Mouse (Mus musculus) neural tube, embryonic 11.5 days (tissue): ENCODE measurements around the gene Cetn2. TPM values are rescaled to one million over a fixed set of nuclear protein-coding genes. Genes with fewer than 3 reads are reported as not detected.
A peak's percentile ranks its signal among the peaks of the same experiment; 100 is the strongest.

ENCODE experiments used
- ATAC-seq: fragments of 200-750 bp; cut with Nextera tagmentation; 2 replicates; pipeline ENCODE4 v1.8.0; 2017; ENCODE audit warnings: moderate number of reproducible peaks, mild to moderate bottlenecking, moderate TSS enrichment, moderate library complexity; ENCODE audit not compliant: insufficient read depth, low FRiP score, low TSS enrichment
- DNase-seq: peaks from one replicate; pipeline ENCODE4 v3.0.0-alpha.2; 2015; ENCODE audit warnings: low spot score
- H3K27ac ChIP-seq: fragments of 300-500 bp; sonication (generic); 2 replicates; pipeline ENCODE4 v1.5.1; 2014; ENCODE audit warnings: low read depth, mild to moderate bottlenecking, low read length
- H3K27me3 ChIP-seq: fragments of 300-500 bp; sonication (generic); 2 replicates; pipeline ENCODE4 v1.6.1; 2014; ENCODE audit warnings: mild to moderate bottlenecking, low read length, mixed read lengths; ENCODE audit not compliant: control insufficient read depth, insufficient read depth
- H3K36me3 ChIP-seq: fragments of 300-500 bp; sonication (generic); 2 replicates; pipeline ENCODE4 v1.6.1; 2014; ENCODE audit warnings: mild to moderate bottlenecking, low read length, moderate library complexity, mixed read lengths; ENCODE audit not compliant: control insufficient read depth, insufficient read depth
- H3K4me1 ChIP-seq: fragments of 300-500 bp; sonication (generic); 2 replicates; pipeline ENCODE4 v1.6.1; 2014; ENCODE audit warnings: low read length, mixed read lengths; ENCODE audit not compliant: control insufficient read depth, insufficient read depth
- H3K4me2 ChIP-seq: fragments of 300-500 bp; sonication (generic); 2 replicates; pipeline ENCODE4 v1.6.1; 2014; ENCODE audit warnings: low read depth, mild to moderate bottlenecking, moderate library complexity
- H3K4me3 ChIP-seq: fragments of 300-500 bp; sonication (generic); 2 replicates; pipeline ENCODE4 v1.5.1; 2014; ENCODE audit warnings: low read depth, low read length
- H3K9ac ChIP-seq: fragments of 300-500 bp; sonication (generic); 2 replicates; pipeline ENCODE4 v1.6.1; 2014; ENCODE audit warnings: mild to moderate bottlenecking, low read length
- H3K9me3 ChIP-seq: fragments of 300-500 bp; sonication (generic); 2 replicates; pipeline ENCODE4 v1.6.1; 2016; ENCODE audit warnings: low read length; ENCODE audit not compliant: control insufficient read depth
- WGBS: fragments of 180-500 bp; shearing (Covaris S2); extraction: QIAGEN DNeasy Blood & Tissue Kit; methylation state at CpG from one replicate; pipeline ENCODE4 v1.1.7; 2014; 5-methylcytosine and 5-hydroxymethylcytosine counted together
- polyA plus RNA-seq: library from polyadenylated mRNA; unstranded; fragments of >200 nt; fragmentation: Nextera tagmentation; extraction: Ambion mirVana; gene quantifications from 2 replicates; pipeline ENCODE4 v1.2.1, GENCODE M21; 2014

Gene Cetn2
- 92.2 and 99.3 TPM in 2 replicates for polyA plus RNA-seq

GRCm38 (mm10) chrX:72917884-72918681, at the start of gene Cetn2, which contains the start of gene Nsdhl:
TSS of gene Cetn2 (minus strand) at chrX:72918411.
TSS of gene Nsdhl (plus strand) at chrX:72918557.
- DNase-seq: peak; percentile 89
- peak within 1 kb of the TSS; percentile 48 for H3K4me3 ChIP-seq
- 15% methylated on average over 41 of the region's 41 CpGs for WGBS
- H3K36me3 ChIP-seq: no peaks in the 10 kb centered on the region
- no peaks in the 10 kb centered on the region for H3K9me3 ChIP-seq
- ATAC-seq: peak; percentile 100
- no peaks in the 10 kb centered on the region for H3K4me1 ChIP-seq
- H3K27me3 ChIP-seq: no peaks in the 10 kb centered on the region
- peak within 1 kb of the TSS; percentile 49 for H3K4me2 ChIP-seq
- H3K27ac ChIP-seq: no peak within 1 kb of the TSS
- peak within 1 kb of the TSS; percentile 42 for H3K9ac ChIP-seq

DNA sequence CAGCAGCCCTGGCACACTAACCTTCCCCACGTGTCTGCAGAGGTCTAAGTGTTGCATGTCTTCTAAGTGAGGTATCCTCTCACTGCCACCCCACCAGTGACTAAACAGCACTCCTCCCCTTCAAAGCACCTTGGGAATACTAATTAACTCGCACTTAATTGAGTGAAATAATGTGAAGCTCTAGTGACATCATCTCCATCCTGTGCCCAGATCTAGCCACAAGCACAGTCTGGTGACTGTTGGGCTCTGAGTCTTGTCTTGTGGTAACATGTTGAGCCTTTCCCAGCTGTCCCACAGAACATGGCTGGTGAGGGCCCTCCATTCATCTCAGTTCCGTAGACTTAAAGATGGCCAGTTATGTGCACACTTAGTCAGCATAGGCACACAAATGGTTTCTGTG, 44.5 kb upstream of the Cetn2 start:
- 80% methylated on average over 3 of the region's 3 CpGs for WGBS
- no peak for ATAC-seq
- no peak overlapping the region for H3K27ac ChIP-seq

DNA sequence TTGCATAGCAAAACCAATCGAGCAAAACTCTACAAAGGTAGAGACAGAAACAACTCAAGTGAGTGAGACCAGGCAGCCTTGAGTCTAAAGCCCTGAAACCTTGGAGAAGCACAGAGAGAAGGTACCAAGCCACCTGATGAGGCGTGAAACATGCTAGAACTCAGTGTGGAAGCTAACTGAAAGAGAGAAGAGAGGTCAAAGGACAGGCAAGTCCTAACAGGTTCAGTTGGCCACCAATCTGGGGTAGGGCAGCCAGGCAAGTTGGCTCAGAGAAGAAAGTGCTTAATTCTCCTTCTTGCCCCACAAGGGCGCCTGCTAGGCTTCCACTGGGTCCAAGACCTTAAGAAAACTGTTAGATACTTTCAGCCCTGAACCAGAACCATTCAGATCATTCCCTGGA, 43.3 kb upstream of the Cetn2 start:
- Histone ChIP-seq H3K4me1 (no peaks in the 10 kb centered on the region), H3K4me3 (no peak overlapping the region), H3K36me3 (no peaks in the 10 kb centered on the region), H3K9me3 (no peaks in the 10 kb centered on the region), H3K27ac (no peak overlapping the region), H3K9ac (no peak overlapping the region), H3K4me2 (no peak overlapping the region), H3K27me3 (no peaks in the 10 kb centered on the region)
- no peak for ATAC-seq
- 74% methylated on average over 3 of the region's 3 CpGs for WGBS
- DNase-seq: no peak

More for the DNA sequence above, 44.5 kb upstream of the Cetn2 start:
- Histone ChIP-seq H3K9ac (no peak overlapping the region), H3K9me3 (no peaks in the 10 kb centered on the region), H3K27me3 (no peaks in the 10 kb centered on the region), H3K4me3 (no peak overlapping the region), H3K4me1 (no peaks in the 10 kb centered on the region), H3K4me2 (no peak overlapping the region), H3K36me3 (no peaks in the 10 kb centered on the region)
- no peak for DNase-seq

- 79% methylated on average over 4 of the region's 4 CpGs for WGBS
- no peaks in the 10 kb centered on the region for H3K4me1 ChIP-seq
- no peak overlapping the region for H3K4me3 ChIP-seq
- DNase-seq: no peak
- no peak overlapping the region for H3K9ac ChIP-seq
- ATAC-seq: no peak
- H3K9me3 ChIP-seq: no peaks in the 10 kb centered on the region
- no peaks in the 10 kb centered on the region for H3K36me3 ChIP-seq
- no peak overlapping the region for H3K4me2 ChIP-seq
- H3K27ac ChIP-seq: no peak overlapping the region
- no peaks in the 10 kb centered on the region for H3K27me3 ChIP-seq
These were observed 42.2 kb upstream of the Cetn2 start for GRCm38 (mm10) chrX:72960431-72960830.

DNA sequence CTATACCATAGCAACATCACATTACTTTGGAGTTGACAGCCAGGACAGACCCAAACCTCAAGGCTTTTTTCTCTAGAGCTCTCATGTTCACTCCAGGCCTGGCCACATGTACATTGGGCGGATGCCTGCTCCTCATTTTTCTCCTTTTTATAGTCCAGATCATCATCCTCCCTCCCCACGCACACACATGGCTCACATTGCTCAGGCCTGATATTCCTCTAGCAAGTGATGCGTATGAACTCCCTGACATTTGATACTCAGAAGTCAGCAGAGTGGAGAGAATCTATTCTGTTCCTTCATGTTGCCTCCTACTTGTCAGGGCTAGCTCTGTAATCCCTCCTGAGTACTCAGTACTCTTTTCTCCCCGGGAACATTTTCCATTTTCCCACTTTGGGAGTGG, 38.3 kb upstream of the Cetn2 start:
- Histone ChIP-seq H3K4me3 (no peak overlapping the region), H3K9ac (no peak overlapping the region), H3K27ac (no peak overlapping the region), H3K36me3 (no peaks in the 10 kb centered on the region), H3K27me3 (no peaks in the 10 kb centered on the region), H3K4me1 (no peaks in the 10 kb centered on the region), H3K9me3 (no peaks in the 10 kb centered on the region), H3K4me2 (no peak overlapping the region)
- no peak for DNase-seq
- 89% methylated on average over 4 of the region's 4 CpGs for WGBS
- no peak for ATAC-seq

- ATAC-seq: no peak
- Histone ChIP-seq H3K9me3 (no peaks in the 10 kb centered on the region), H3K9ac (no peak overlapping the region), H3K27ac (no peak overlapping the region), H3K27me3 (no peaks in the 10 kb centered on the region), H3K36me3 (no peaks in the 10 kb centered on the region), H3K4me3 (no peak overlapping the region), H3K4me2 (no peak overlapping the region), H3K4me1 (no peaks in the 10 kb centered on the region)
- DNase-seq: no peak
- WGBS: 85% methylated on average over 4 of the region's 4 CpGs
These were observed 35.3 kb upstream of the Cetn2 start for GRCm38 (mm10) chrX:72953464-72953863.

- Histone ChIP-seq H3K4me2 (no peak overlapping the region), H3K9me3 (no peaks in the 10 kb centered on the region), H3K4me1 (no peaks in the 10 kb centered on the region), H3K36me3 (no peaks in the 10 kb centered on the region), H3K27me3 (no peaks in the 10 kb centered on the region), H3K4me3 (no peak overlapping the region), H3K27ac (no peak overlapping the region), H3K9ac (no peak overlapping the region)
- DNase-seq (no peak), ATAC-seq (no peak)
- WGBS: 81% methylated on average over 2 of the region's 2 CpGs
These were observed 3.2 kb upstream of the Cetn2 start for GRCm38 (mm10) chrX:72921391-72921790.

DNA sequence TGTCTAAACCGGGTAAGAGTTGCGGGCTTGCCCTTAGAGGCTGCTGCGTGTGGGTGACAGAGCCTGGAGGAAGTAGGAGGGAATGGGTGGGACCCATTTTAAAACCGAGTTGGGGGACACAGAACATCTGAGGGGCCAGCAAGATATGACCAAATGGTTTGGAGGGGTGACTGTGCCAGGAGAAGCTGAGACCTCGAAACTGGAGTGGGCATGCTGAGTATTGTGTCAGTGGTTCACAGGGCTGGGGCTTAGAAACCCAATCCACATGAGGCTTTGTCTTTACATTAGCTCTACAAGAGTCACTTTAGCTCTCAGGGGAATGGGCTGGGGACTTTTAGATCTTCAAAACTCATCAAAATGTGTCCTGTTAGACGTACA, 460 bp upstream of the Cetn2 start:
- ATAC-seq (no peak; the same call in 1 of the 2 replicates), DNase-seq (no peak)
- Histone ChIP-seq H3K4me3 (peak overlapping the region; percentile 48), H3K27ac (no peak overlapping the region), H3K9ac (peak overlapping the region; percentile 42), H3K9me3 (no peaks in the 10 kb centered on the region), H3K4me2 (peak overlapping the region; percentile 49), H3K36me3 (no peaks in the 10 kb centered on the region), H3K27me3 (no peaks in the 10 kb centered on the region), H3K4me1 (no peaks in the 10 kb centered on the region)
- 21% methylated on average over 6 of the region's 6 CpGs for WGBS

GRCm38 (mm10) chrX:72911611-72912010, 6.6 kb downstream of the Cetn2 start:
- Histone ChIP-seq H3K9me3 (no peaks in the 10 kb centered on the region), H3K36me3 (no peaks in the 10 kb centered on the region), H3K27ac (no peak overlapping the region), H3K4me3 (no peak overlapping the region), H3K27me3 (no peaks in the 10 kb centered on the region), H3K4me2 (no peak overlapping the region), H3K9ac (no peak overlapping the region), H3K4me1 (no peaks in the 10 kb centered on the region)
- ATAC-seq (no peak), DNase-seq (no peak)
- WGBS: 100% methylated on average over 1 of the region's 1 CpGs
